Comparison of ENCODE assay signal across 8 mouse cellular contexts in genomic region chr8:80738046-80738387, GRCm38 (mm10). TPM values are rescaled to one million over a fixed set of nuclear protein-coding genes. Genes with fewer than 3 reads are reported as not detected.
A peak's percentile ranks its signal among the peaks of the same experiment; 100 is the strongest.
DNase-seq lines count a peak whose midpoint lies in the region; ATAC-seq and TF ChIP-seq lines count a peak whose summit lies in the region.

No protein-coding gene starts in this region.

- TF ChIP-seq POLR2A in ES-Bruce4 (IDR thresholded peaks at IDR 0.05; ENCODE audit: insufficient read depth, low read length): no peak

- H3K4me2 ChIP-seq in forebrain, embryonic 15.5 days (replicated peaks): peak overlapping the region; percentile 83
- H3K4me2 ChIP-seq in hindbrain, embryonic 16.5 days (ENCODE audit: low read length): peak overlapping the region; percentile 92
- peak overlapping the region; percentile 81 for H3K4me2 ChIP-seq in midbrain, embryonic 12.5 days (replicated peaks)

- no peak for TF ChIP-seq CTCF in ES-Bruce4 (IDR thresholded peaks at IDR 0.05; ENCODE audit: low read depth, low read length)

- WGBS in forebrain, embryonic 15.5 days: 0% methylated on average over 5 of the region's 5 CpGs
- 0% methylated on average over 5 of the region's 5 CpGs for WGBS in hindbrain, embryonic 16.5 days
- WGBS in midbrain, embryonic 12.5 days: 0% methylated on average over 5 of the region's 5 CpGs

- peak overlapping the region; percentile 73 for H3K4me3 ChIP-seq in ES-Bruce4 (ENCODE audit: low read depth, low read length)
- peak overlapping the region; percentile 81 for H3K4me3 ChIP-seq in forebrain, embryonic 15.5 days
- peak overlapping the region; percentile 88 for H3K4me3 ChIP-seq in hindbrain, embryonic 16.5 days (ENCODE audit: low read length)
- peak overlapping the region; percentile 86 for H3K4me3 ChIP-seq in midbrain, embryonic 12.5 days

- peak overlapping the region; percentile 87 for H3K27ac ChIP-seq in ES-Bruce4 (ENCODE audit: insufficient read depth, low read length)
- peak overlapping the region; percentile 97 for H3K27ac ChIP-seq in forebrain, embryonic 15.5 days (replicated peaks)
- peak overlapping the region; percentile 96 for H3K27ac ChIP-seq in hindbrain, embryonic 16.5 days (ENCODE audit: low read depth, low read length)
- peak overlapping the region; percentile 99 for H3K27ac ChIP-seq in midbrain, embryonic 12.5 days (replicated peaks)

- DNase-seq in adrenal gland, adult 18-20 months (ENCODE audit: low spot score in 2 of 2): peak; percentile 20 to 32
- no peak for DNase-seq in adrenal gland, adult 8-10 months
- no peak for DNase-seq in right cerebral cortex, adult 2 months (ENCODE audit: low spot score in 2 of 2)
- no peak for DNase-seq in thymus, postnatal 25 days

- no peaks in the 10 kb centered on the region for H3K27me3 ChIP-seq in ES-Bruce4 (ENCODE audit: control insufficient read depth, insufficient read depth, low read length, poor library complexity, severe bottlenecking)
- H3K27me3 ChIP-seq in forebrain, embryonic 15.5 days: no peaks in the 10 kb centered on the region
- H3K27me3 ChIP-seq in hindbrain, embryonic 16.5 days (replicated peaks; ENCODE audit: control insufficient read depth, insufficient read depth, low read length): no peaks in the 10 kb centered on the region
- H3K27me3 ChIP-seq in midbrain, embryonic 12.5 days: no peaks in the 10 kb centered on the region

- TF ChIP-seq EP300 in ES-Bruce4 (IDR thresholded peaks at IDR 0.05; ENCODE audit: insufficient read depth, low read depth, low read length): no peak

- H3K9me3 ChIP-seq in ES-Bruce4 (replicated peaks; ENCODE audit: control insufficient read depth, insufficient read depth, low read length, poor library complexity, severe bottlenecking): no peaks in the 10 kb centered on the region
- H3K9me3 ChIP-seq in forebrain, embryonic 15.5 days: no peaks in the 10 kb centered on the region
- no peaks in the 10 kb centered on the region for H3K9me3 ChIP-seq in hindbrain, embryonic 16.5 days (ENCODE audit: control insufficient read depth, low read length)
- no peaks in the 10 kb centered on the region for H3K9me3 ChIP-seq in midbrain, embryonic 12.5 days

- no peaks in the 10 kb centered on the region for H3K4me1 ChIP-seq in ES-Bruce4 (ENCODE audit: control insufficient read depth, insufficient read depth, low read length)
- peaks cover 8% of the 10 kb centered on the region for H3K4me1 ChIP-seq in forebrain, embryonic 15.5 days
- peaks cover 9% of the 10 kb centered on the region for H3K4me1 ChIP-seq in hindbrain, embryonic 16.5 days (ENCODE audit: control insufficient read depth, insufficient read depth, low read depth, low read length)
- H3K4me1 ChIP-seq in midbrain, embryonic 12.5 days: peaks cover 7% of the 10 kb centered on the region

- H3K36me3 ChIP-seq in ES-Bruce4 (ENCODE audit: control insufficient read depth, insufficient read depth, low read length, poor library complexity, severe bottlenecking): peaks cover 25% of the 10 kb centered on the region
- H3K36me3 ChIP-seq in forebrain, embryonic 15.5 days: peaks cover 17% of the 10 kb centered on the region
- H3K36me3 ChIP-seq in hindbrain, embryonic 16.5 days (ENCODE audit: control insufficient read depth, insufficient read depth, low read length): peaks cover 6% of the 10 kb centered on the region; the same call in 1 of the 2 replicates
- H3K36me3 ChIP-seq in midbrain, embryonic 12.5 days: peaks cover 23% of the 10 kb centered on the region

- no peak for ATAC-seq in forebrain, embryonic 15.5 days (replicated peaks)
- ATAC-seq in hindbrain, embryonic 16.5 days: peak; percentile 13
- no peak for ATAC-seq in midbrain, embryonic 12.5 days (ENCODE audit: low FRiP score, low read depth)

- peak overlapping the region; percentile 91 for H3K9ac ChIP-seq in ES-Bruce4 (ENCODE audit: low read depth, poor library complexity, severe bottlenecking)
- H3K9ac ChIP-seq in forebrain, embryonic 15.5 days (replicated peaks): peak overlapping the region; percentile 86
- H3K9ac ChIP-seq in hindbrain, embryonic 16.5 days (ENCODE audit: low read depth, low read length): peak overlapping the region; percentile 91
- peak overlapping the region; percentile 97 for H3K9ac ChIP-seq in midbrain, embryonic 12.5 days (replicated peaks)

RNA-seq across cellular contexts. Expression of gene Smarca5, which starts 1.3 kb away (rescaled TPM):
- total RNA-seq in adrenal gland, adult 18-20 months (2021): 10 to 100 TPM; 74.5 to 77.2 TPM
- 10 to 100 TPM; 64.8 to 83.0 (median 76.3) TPM for total RNA-seq in adrenal gland, adult 8-10 months (2022)
- 142 and 155 TPM in 2 replicates for polyA plus RNA-seq in ES-Bruce4 (2011; ENCODE audit: insufficient read depth, insufficient read length, low read depth, missing spikeins)
- polyA plus RNA-seq in forebrain, embryonic 15.5 days (2015; fragmentation: Nextera tagmentation; extraction: Ambion mirVana): 77.8 and 79.3 TPM in 2 replicates
- 34.3 and 37.5 TPM in 2 replicates for polyA plus RNA-seq in hindbrain, embryonic 16.5 days (2015; fragmentation: Nextera tagmentation; extraction: Ambion mirVana)
- 162 and 183 TPM in 2 replicates for polyA plus RNA-seq in midbrain, embryonic 12.5 days (2016; fragmentation: Nextera tagmentation; extraction: Ambion mirVana)

Comparison
In these comparisons a context has a peak if more than half of its experiments do, and no peak if none do; other contexts are left out.
1. DNase-seq: peak in adrenal gland, adult 18-20 months (2 of 2); none in adrenal gland, adult 8-10 months (single experiment), right cerebral cortex, adult 2 months (0 of 2) and thymus, postnatal 25 days (single experiment).
2. Peak in every context shown above with its lines, with median percentiles within 50 percentile points of each other: H3K27ac ChIP-seq, H3K4me3 ChIP-seq, H3K9ac ChIP-seq and H3K4me2 ChIP-seq.